Mouse (Mus musculus) gastrocnemius, adult 8-10 months (tissue): ENCODE results near the gene Irx2. TPM values are rescaled to one million over a fixed set of nuclear protein-coding genes. Genes with fewer than 3 reads are reported as not detected.

Experiments used
- DNase-seq, 2 experiments: peaks; one replicate each; pipeline ENCODE4 v3.0.0; 2022; ENCODE audit warnings: low spot score in 2 of 2
- total RNA-seq, 4 experiments: library from RNA; stranded (reverse); gene quantifications; 2 replicates each; pipeline ENCODE4 v1.2.4; 2022

Irx2 gene
- total RNA-seq, 4 experiments from 2014 or later = 0.12 TPM; not detected in 3

DNA sequence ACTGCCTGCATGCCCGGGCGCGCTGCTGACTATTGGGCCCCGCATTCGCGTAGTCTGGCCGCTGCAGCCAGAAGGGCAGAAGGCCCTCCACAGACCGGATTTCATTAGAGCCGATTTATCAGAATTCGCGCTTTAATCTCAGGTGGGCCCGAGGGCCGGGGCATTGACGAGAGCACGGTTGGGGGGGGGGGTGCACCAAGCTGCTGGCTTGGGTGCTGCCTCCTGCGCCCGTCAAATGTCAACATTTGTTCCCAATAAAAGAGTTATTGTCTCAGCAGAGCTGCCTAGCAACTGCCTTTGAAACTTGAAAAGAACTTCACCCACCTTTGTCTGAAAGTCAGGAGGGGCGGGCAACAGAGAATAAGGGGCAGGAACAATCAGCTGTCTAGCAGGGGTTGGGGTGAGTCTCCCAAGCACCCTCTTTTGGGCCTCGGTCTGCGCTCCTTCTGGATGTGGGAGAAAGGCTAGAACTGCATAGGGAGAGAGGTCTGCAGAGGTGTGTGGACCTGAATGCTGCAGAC is 7.8 kb downstream of the Irx2 start:
- DNase-seq = no peak

DNA sequence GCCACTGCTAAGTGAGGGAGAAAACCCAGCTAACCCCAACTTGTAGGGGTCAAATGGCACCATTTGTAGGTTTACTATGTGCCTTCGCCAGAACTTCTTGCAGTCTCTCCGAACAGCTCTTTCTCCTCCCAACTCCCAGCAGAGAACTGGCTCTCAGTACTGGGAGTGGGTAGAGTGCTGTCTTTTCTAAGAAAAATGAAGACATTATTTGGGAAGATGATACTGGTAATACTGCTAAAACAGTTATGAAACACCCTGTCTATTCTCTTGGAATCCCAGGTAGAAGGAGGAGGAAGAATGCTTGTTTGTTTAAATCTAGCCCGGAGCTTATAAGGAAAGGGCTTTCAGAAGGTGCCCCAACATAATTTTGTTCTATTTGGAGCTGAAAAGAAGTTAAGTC is 8.9 kb downstream of the Irx2 start:
- no peak for DNase-seq

DNA sequence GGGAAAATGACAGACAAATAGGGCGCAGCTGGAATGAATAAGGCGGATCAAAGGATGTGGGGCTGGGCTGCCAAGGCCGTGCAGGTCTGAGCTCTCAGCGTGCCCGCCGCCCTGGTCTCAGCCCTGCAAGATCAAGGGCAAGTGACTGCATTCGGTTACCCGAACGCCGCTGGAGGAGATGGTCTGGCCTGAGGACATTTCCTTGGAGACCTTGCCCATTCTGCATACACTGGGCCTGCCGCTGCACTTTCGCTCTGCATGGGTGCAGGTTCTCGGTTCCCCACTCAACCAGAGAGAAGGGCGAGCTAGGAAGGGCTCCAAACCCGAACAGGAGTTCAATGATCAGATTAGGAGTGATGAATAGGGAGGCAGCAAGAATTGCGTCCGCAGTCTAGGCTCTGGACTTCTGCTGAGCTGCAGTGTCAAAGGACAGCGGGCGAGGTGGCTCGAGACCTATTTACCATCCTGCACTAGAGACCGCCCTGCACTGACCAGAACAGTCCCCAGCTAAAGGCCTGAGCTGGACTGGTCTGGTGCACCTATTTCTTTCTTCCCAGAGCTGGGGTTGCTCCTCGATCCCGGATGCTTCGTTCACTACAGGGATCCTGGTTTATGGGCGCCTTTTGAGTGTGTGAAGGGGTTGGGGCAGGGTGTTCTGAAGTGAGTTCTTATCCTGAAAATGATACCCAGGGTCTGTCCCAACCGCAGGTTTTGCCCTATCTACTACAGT is 9.9 kb downstream of the Irx2 start:
- DNase-seq = no peak

DNA sequence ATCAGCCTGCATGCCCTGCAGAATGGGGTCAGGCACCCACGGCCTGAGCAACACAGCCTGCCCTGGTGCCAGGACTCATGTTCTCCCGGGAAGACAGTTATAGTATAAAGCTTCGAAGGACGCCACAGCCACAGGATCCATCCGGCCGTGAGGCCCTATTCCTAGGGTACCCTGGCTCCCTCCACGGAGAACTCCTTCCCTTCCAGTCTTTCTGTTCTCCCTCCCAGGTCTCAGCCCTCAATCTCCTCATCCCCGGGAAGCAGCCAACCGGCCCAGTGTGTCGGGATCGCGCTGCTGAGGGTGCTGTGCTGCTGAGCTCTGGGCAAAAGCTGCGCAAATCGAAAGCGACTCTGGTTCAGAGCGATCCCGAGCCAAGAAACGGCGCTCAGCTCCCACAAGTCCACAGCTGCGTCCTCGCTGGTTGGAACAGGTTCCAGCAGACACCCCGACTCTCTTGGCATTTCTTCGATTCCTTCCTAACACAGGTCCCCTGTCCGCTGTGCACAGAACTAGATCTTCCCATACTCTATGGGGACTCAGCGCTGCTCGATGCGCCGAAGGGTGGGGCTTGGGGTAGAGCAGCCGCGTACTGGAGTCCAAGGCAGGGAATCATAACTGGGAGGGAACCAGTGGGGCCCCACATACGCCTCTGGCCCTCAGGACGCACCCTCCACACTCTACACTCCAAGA is 11.0 kb downstream of the Irx2 start:
- DNase-seq = no peak

DNA sequence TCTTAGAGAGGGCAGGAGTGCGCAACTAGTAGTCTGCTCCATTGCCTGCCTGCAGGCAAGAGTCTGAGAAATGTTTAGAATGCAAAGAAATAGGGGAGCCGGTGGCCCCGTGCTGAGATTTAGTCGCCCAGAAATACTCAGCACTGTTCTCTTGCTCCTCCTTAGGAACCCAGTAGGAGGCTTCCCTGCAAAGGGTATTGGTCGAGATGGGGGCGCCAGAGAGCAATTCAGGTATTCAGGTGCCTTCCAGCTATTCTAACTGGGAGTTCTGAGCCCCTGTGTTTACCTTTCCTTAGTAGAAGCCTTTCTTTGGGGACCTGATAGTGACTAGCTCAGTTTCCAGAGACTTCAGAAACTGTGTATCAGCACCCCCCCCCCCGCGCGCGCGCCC is 11.5 kb downstream of the Irx2 start:
- no peak for DNase-seq

DNA sequence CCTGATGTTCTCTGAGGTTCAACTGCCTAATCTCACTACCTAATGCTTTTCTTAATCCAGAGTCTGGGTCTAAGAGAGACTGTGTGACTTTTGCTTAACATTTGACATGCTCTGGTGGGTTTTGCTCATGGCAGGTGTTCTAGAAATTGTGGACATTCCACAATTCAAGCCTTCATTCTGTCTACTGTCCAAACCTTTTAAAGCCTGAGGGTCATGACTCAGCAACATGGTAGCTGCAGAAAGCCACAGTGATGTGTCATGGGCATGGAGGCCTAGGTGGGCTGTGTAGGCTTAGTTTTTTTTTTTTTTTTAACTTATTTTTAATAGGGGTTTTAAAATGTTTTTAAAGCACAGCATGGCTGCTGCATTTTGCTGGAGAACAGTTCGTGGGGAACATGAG is 27.8 kb downstream of the Irx2 start:
- DNase-seq = no peak

DNA sequence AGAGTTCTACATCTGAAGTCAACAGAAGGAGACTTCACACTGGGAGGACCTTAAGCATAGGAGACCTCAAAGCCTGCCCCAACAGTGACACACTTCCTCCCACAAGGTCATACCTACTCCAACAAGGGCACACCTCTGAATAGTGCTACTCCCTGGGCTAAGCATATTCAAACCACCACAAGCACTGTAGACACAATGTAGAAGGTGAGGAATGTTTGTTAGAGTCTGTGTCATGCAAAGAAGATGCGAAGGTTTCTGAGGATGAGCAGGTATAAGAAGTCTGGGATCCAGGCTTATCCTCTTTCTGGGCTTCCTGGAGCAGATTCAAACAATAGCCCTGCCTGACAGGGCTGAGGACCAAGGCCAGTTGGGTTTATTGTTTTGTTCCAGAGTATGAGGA is 47.2 kb downstream of the Irx2 start:
- DNase-seq = no peak
